Mouse (Mus musculus): ENCODE measurements around the gene Cfap126.

GRCm38 (mm10) chr1:171110659-171111019 is 3.1 kb upstream of the Cfap126 start:
- TF ChIP-seq POU5F1 (IDR thresholded peaks at IDR 0.05; ENCODE audit: borderline replicate concordance, low read length) (no peak), CTCF (conservative IDR thresholded peaks at IDR 0.05; ENCODE audit: low read length) (no peak), NANOG (IDR thresholded peaks at IDR 0.05; ENCODE audit: borderline replicate concordance, low read length) (no peak)

Measured in E14TG2a.4 (cell line).